Mouse (Mus musculus) hematopoietic stem cell, adult 5-6 weeks (primary cell): Measurements from ENCODE around the gene Mylk4. TPM values are rescaled to one million over a fixed set of nuclear protein-coding genes. Genes with fewer than 3 reads are reported as not detected.

Experiments used
- ATAC-seq, 2 experiments: fragments of 125-278 bp in 1 of 2; replicated peaks in 1 of 2; 2 replicates each; pipeline ENCODE4 v1.8.0; 2016 to 2017; ENCODE audit warnings: inconsistent platforms in 2 of 2, mild to moderate bottlenecking in 2 of 2, moderate number of reproducible peaks in 2 of 2, low read depth in 1 of 2, moderate TSS enrichment in 1 of 2; ENCODE audit not compliant: low FRiP score in 2 of 2, poor library complexity in 2 of 2, severe bottlenecking in 2 of 2, insufficient read depth in 1 of 2, low TSS enrichment in 1 of 2
- total RNA-seq: library from RNA; stranded (forward); fragments of 172-1452, 232-1000 nt; gene quantifications from 2 replicates; pipeline ENCODE4 v1.2.3, GENCODE M21; 2017

Gene Mylk4
- total RNA-seq, 1 experiment from 2014 or later: not detected

- no peak for ATAC-seq
These were observed 93.5 kb downstream of the Mylk4 start for GRCm38 (mm10) chr13:32690279-32690678.

- peak; percentile 85 to 94 for ATAC-seq
These were observed 102.8 kb downstream of the Mylk4 start for GRCm38 (mm10) chr13:32680868-32681515.

GRCm38 (mm10) chr13:32680121-32680551 is 103.6 kb downstream of the Mylk4 start:
- ATAC-seq: 0 out of 4 replicates have a peak, but pooled peaks of 1 of the 2 experiments have one; percentile 38

GRCm38 (mm10) chr13:32678998-32679397 is 104.8 kb downstream of the Mylk4 start:
- ATAC-seq: no peak

GRCm38 (mm10) chr13:32670782-32671181 is 113.0 kb downstream of the Mylk4 start:
- no peak for ATAC-seq

GRCm38 (mm10) chr13:32668296-32668695 is 115.5 kb downstream of the Mylk4 start:
- no peak for ATAC-seq

GRCm38 (mm10) chr13:32667386-32667785 is 116.4 kb downstream of the Mylk4 start:
- no peak for ATAC-seq

GRCm38 (mm10) chr13:32662041-32662440 is 121.7 kb downstream of the Mylk4 start:
- ATAC-seq: peak in 1 of 2 experiments; percentile 18; a peak in 1 of 4 replicates

- peak; percentile 39 to 66; a peak in 1 of 4 replicates for ATAC-seq
These were observed 123.5 kb downstream of the Mylk4 start for GRCm38 (mm10) chr13:32660294-32660693.

GRCm38 (mm10) chr13:32659271-32659670 is 124.5 kb downstream of the Mylk4 start:
- ATAC-seq: no peak

GRCm38 (mm10) chr13:32657583-32657982 is 126.2 kb downstream of the Mylk4 start:
- ATAC-seq: no peak

Other genes with a start within 250 kb of the Mylk4 start
- gene Wrnip1, start 18.1 kb upstream of the Mylk4 start, total RNA-seq: 41.8 and 46.3 TPM in 2 replicates
- gene D930007J09Rik, start 18.9 kb upstream of the Mylk4 start, total RNA-seq: 1.1 TPM in 1 of 2 replicates, not detected in the other
- gene Serpinb1a, start 67.2 kb upstream of the Mylk4 start, total RNA-seq: 253 and 288 TPM in 2 replicates
- gene Serpinb1c, start 114.3 kb upstream of the Mylk4 start, total RNA-seq: not detected in 2 replicates
- gene Serpinb6b, start 181.3 kb upstream of the Mylk4 start, total RNA-seq: 34.6 and 52.6 TPM in 2 replicates
- 17.5 and 22.2 TPM in 2 replicates for gene Serpinb9, start 219.3 kb upstream of the Mylk4 start, total RNA-seq
- gene Serpinb9b, start 243.5 kb upstream of the Mylk4 start, total RNA-seq: not detected in 2 replicates